Mouse (Mus musculus) lung, embryonic 16.5 days (tissue): ENCODE results near the gene Grm3. TPM values are rescaled to one million over a fixed set of nuclear protein-coding genes. Genes with fewer than 3 reads are reported as not detected.

ENCODE experiments used
- ATAC-seq: fragments of 200-750 bp; cut with Nextera tagmentation; 2 replicates; pipeline ENCODE4 v1.8.0; 2017; ENCODE audit warnings: low read depth, mild to moderate bottlenecking, moderate library complexity
- H3K27ac ChIP-seq: fragments of 300-500 bp; sonication (generic); 2 replicates; pipeline ENCODE4 v1.5.1; 2014; ENCODE audit warnings: mild to moderate bottlenecking, control low read depth, low read length
- H3K27me3 ChIP-seq: fragments of 300-500 bp; sonication (generic); 2 replicates; pipeline ENCODE4 v1.6.1; 2014; ENCODE audit warnings: low read depth, low read length, mixed read lengths; ENCODE audit not compliant: control insufficient read depth, insufficient read depth
- H3K36me3 ChIP-seq: fragments of 300-500 bp; sonication (generic); 2 replicates; pipeline ENCODE4 v1.6.1; 2014; ENCODE audit warnings: low read length; ENCODE audit not compliant: control insufficient read depth, insufficient read depth
- H3K4me1 ChIP-seq: fragments of 300-500 bp; sonication (generic); replicated peaks from 2 replicates; pipeline ENCODE4 v1.6.1; 2014; ENCODE audit warnings: low read length, mixed read lengths; ENCODE audit not compliant: control insufficient read depth, insufficient read depth
- H3K4me2 ChIP-seq: fragments of 300-500 bp; sonication (generic); 2 replicates; pipeline ENCODE4 v1.6.1; 2014; ENCODE audit warnings: low read depth, low read length, control low read depth
- H3K4me3 ChIP-seq: fragments of 300-500 bp; sonication (generic); 2 replicates; pipeline ENCODE4 v1.5.1; 2014; ENCODE audit warnings: mild to moderate bottlenecking, low read length, control low read depth
- H3K9ac ChIP-seq: fragments of 300-500 bp; sonication (generic); 2 replicates; pipeline ENCODE4 v1.6.1; 2014; ENCODE audit warnings: low read length, control low read depth
- H3K9me3 ChIP-seq: fragments of 300-500 bp; sonication (generic); 2 replicates; pipeline ENCODE4 v1.6.1; 2016; ENCODE audit warnings: low read length; ENCODE audit not compliant: control insufficient read depth
- WGBS: fragments of 180-500 bp; shearing (Covaris S2); extraction: QIAGEN DNeasy Blood & Tissue Kit; methylation state at CpG from one replicate; pipeline ENCODE4 v1.1.7; 2014; 5-methylcytosine and 5-hydroxymethylcytosine counted together
- polyA plus RNA-seq: library from polyadenylated mRNA; unstranded; fragments of >200 nt; fragmentation: Nextera tagmentation; extraction: Ambion mirVana; gene quantifications from 2 replicates; pipeline ENCODE4 v1.2.1, GENCODE M21; 2015

Grm3 gene
- 0.13 and 0.15 TPM in 2 replicates for polyA plus RNA-seq

- WGBS = under 1% methylated on average over 24 of the region's 25 CpGs
- no peaks in the 10 kb centered on the region for H3K36me3 ChIP-seq
- H3K27ac ChIP-seq = no peak within 1 kb of the TSS
- H3K9me3 ChIP-seq = no peaks in the 10 kb centered on the region
- peaks cover 2% of the 10 kb centered on the region; the same call in 1 of the 2 replicates for H3K4me1 ChIP-seq
- no peak within 1 kb of the TSS for H3K9ac ChIP-seq
- ATAC-seq = no peak
- H3K4me3 ChIP-seq = peak within 1 kb of the TSS; percentile 16
- peaks cover 11% of the 10 kb centered on the region for H3K27me3 ChIP-seq
- peak within 1 kb of the TSS; percentile 54 for H3K4me2 ChIP-seq
These were observed at the start of gene Grm3 for GRCm38 (mm10) chr5:9724956-9725600. Gene Grm3 (minus strand): TSS chr5:9725170.

DNA sequence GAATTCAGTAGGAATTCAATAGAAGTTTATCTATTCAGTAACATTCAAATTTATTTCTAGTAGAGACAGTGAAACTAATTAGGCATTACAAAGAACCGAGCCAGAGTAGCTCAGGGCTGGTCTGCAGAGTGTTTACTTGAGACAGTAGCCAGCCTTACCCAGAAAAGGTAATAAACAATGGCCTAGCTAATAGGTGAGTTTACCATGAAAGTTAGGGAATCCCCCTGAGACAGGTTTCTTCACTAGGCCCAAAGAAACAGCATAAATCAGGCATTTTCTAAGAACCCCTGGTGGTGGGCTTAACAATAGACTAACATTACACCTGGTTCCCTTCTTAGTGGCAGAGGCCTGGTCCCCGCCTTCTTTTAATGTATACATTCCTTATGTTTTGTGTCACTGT lies 30.8 kb upstream of the Grm3 start:
- Histone ChIP-seq H3K4me1 (no peaks in the 10 kb centered on the region), H3K36me3 (no peaks in the 10 kb centered on the region), H3K9me3 (no peaks in the 10 kb centered on the region), H3K27ac (no peak overlapping the region), H3K27me3 (no peaks in the 10 kb centered on the region), H3K4me3 (no peak overlapping the region), H3K9ac (no peak overlapping the region), H3K4me2 (no peak overlapping the region)
- no peak for ATAC-seq
- WGBS = 61% methylated on average over 2 of the region's 2 CpGs

DNA sequence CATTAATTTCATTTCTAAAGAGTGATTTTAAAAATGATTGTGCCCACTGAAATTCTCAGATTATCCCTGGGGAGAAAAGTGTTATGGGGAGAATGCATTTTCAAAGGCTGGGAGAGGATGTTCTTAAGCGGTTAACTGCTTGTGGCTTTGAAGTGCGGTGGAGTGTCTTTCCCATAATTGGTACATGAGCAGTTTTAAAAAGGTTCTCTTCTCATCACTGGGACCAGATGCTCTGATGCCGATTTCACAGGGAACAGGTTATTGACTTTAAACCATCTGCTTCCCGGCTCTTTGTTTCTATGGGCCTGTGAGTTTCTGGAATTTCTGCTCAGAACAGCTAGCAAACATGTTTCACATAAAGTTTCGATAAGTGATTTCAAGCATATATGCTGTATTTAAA lies 23.2 kb upstream of the Grm3 start:
- Histone ChIP-seq H3K27me3 (no peaks in the 10 kb centered on the region), H3K27ac (no peak overlapping the region), H3K4me1 (no peaks in the 10 kb centered on the region), H3K36me3 (no peaks in the 10 kb centered on the region), H3K9ac (no peak overlapping the region), H3K9me3 (no peaks in the 10 kb centered on the region), H3K4me2 (no peak overlapping the region), H3K4me3 (no peak overlapping the region)
- WGBS = 83% methylated on average over 5 of the region's 5 CpGs
- ATAC-seq = no peak

DNA sequence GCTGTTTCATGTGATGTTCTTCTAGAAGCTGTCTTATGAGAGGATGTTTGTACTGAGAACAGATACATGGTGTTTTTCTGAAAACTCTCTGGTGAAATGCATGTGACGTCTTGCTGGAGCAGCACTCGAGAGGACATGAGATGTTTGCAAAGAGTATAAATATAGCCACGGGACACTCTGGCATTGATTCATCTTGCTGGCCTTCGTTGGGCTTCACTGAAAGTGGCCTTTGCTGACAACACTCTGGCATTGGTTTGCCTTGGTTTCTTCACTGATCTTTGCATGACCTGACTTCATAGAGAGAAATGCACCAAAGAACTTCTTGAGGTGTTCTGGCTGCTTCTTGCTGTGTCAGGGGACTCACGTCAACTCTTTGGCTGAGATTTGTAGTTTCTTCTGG lies 19.1 kb upstream of the Grm3 start:
- 65% methylated on average over 5 of the region's 5 CpGs for WGBS

GRCm38 (mm10) chr5:9725601-9726268 lies 765 bp upstream of the Grm3 start:
- peak overlapping the region; percentile 16 for H3K4me3 ChIP-seq
- H3K4me1 ChIP-seq = peaks cover 2% of the 10 kb centered on the region; the same call in 1 of the 2 replicates
- H3K4me2 ChIP-seq = peak overlapping the region; percentile 54
- H3K36me3 ChIP-seq = no peaks in the 10 kb centered on the region
- peak; percentile 72 for ATAC-seq
- H3K9me3 ChIP-seq = no peaks in the 10 kb centered on the region
- no peak overlapping the region for H3K9ac ChIP-seq
- no peak overlapping the region for H3K27ac ChIP-seq
- H3K27me3 ChIP-seq = peaks cover 11% of the 10 kb centered on the region
- 1% methylated on average over 22 of the region's 22 CpGs for WGBS

More for the DNA sequence above, 19.1 kb upstream of the Grm3 start:
- no peak overlapping the region for H3K4me2 ChIP-seq
- no peaks in the 10 kb centered on the region for H3K4me1 ChIP-seq
- ATAC-seq = no peak
- H3K36me3 ChIP-seq = no peaks in the 10 kb centered on the region
- H3K4me3 ChIP-seq = no peak overlapping the region
- H3K9me3 ChIP-seq = no peaks in the 10 kb centered on the region
- no peak overlapping the region for H3K27ac ChIP-seq
- H3K27me3 ChIP-seq = no peaks in the 10 kb centered on the region
- H3K9ac ChIP-seq = no peak overlapping the region

DNA sequence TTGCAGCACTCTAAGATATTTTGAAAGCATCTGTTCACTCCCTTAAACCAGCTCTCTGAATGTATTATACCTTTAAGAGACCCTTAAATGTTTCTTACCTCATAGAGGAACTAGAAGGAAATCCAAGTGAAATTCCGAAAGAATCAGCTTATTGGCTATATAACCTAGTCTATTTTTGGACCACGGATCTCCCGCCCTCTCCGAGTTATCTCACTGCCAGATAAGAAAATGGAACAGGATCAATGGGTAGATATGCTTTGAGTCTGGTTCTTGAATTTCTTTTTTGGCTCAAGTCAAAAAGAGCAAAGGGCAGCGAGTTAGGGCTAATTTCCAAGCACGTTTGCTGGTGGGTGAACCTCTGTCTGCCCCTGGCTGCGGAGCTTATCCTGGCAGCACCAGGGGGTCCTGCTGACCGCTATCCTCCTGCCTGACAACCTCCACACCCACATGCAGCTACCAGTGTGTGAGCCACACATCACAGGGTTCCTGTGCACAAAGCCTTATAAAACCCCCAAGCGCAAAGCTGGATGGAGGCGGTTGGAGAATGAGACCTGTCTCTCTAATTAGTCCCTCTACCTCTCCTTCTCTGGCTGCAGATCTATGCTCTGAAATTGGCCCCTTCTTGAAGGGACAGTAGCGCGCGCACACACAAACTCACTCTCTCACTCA lies 549 bp downstream of the Grm3 start:
- no peaks in the 10 kb centered on the region for H3K36me3 ChIP-seq
- peaks cover 11% of the 10 kb centered on the region for H3K27me3 ChIP-seq
- no peak overlapping the region for H3K4me3 ChIP-seq
- ATAC-seq = no peak
- H3K9ac ChIP-seq = no peak overlapping the region
- no peaks in the 10 kb centered on the region for H3K9me3 ChIP-seq
- peaks cover 2% of the 10 kb centered on the region; the same call in 1 of the 2 replicates for H3K4me1 ChIP-seq
- WGBS = 9% methylated on average over 13 of the region's 13 CpGs
- H3K27ac ChIP-seq = no peak overlapping the region
- H3K4me2 ChIP-seq = peak overlapping the region; percentile 54

- Histone ChIP-seq H3K9ac (no peak overlapping the region), H3K27me3 (peaks cover 11% of the 10 kb centered on the region), H3K4me1 (peaks cover 2% of the 10 kb centered on the region; the same call in 1 of the 2 replicates), H3K27ac (no peak overlapping the region), H3K4me2 (no peak overlapping the region), H3K36me3 (no peaks in the 10 kb centered on the region), H3K9me3 (no peaks in the 10 kb centered on the region), H3K4me3 (no peak overlapping the region)
- ATAC-seq = no peak
These were observed 3.8 kb downstream of the Grm3 start for GRCm38 (mm10) chr5:9721136-9721535.

DNA sequence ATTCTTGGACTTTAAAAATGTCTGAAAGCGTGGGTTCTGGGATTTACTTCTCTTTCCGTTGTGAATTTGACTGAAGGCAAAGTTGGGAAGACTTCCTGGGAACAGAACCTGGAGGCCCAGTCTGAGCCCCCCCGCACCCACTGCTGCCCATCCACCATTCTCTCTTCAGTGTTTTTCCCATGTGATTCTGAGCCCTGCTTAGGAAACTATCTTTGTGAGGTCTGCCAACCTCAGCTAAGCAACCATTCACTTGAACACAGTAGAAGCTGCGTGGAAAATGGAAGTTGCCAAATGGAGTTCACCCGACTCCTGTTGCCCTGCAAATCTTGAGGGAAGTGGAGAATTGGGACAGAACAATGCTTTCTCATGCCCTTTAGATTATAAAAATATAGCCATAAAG lies 8.7 kb downstream of the Grm3 start:
- H3K9ac ChIP-seq = no peak overlapping the region
- no peaks in the 10 kb centered on the region for H3K36me3 ChIP-seq
- no peak overlapping the region for H3K4me3 ChIP-seq
- no peak for ATAC-seq
- no peaks in the 10 kb centered on the region for H3K4me1 ChIP-seq
- no peaks in the 10 kb centered on the region for H3K27me3 ChIP-seq
- H3K9me3 ChIP-seq = no peaks in the 10 kb centered on the region
- H3K27ac ChIP-seq = no peak overlapping the region
- 75% methylated on average over 5 of the region's 5 CpGs for WGBS
- H3K4me2 ChIP-seq = no peak overlapping the region

- ATAC-seq = no peak
- Histone ChIP-seq H3K4me2 (no peak overlapping the region), H3K9me3 (no peaks in the 10 kb centered on the region), H3K27me3 (no peaks in the 10 kb centered on the region), H3K9ac (no peak overlapping the region), H3K27ac (no peak overlapping the region), H3K4me3 (no peak overlapping the region), H3K4me1 (no peaks in the 10 kb centered on the region), H3K36me3 (no peaks in the 10 kb centered on the region)
- 95% methylated on average over 1 of the region's 1 CpGs for WGBS
These were observed 17.9 kb downstream of the Grm3 start for GRCm38 (mm10) chr5:9707096-9707495.
